Mouse (Mus musculus) limb, embryonic 10.5 days (tissue): Measurements from ENCODE around the gene Usp44. TPM values are rescaled to one million over a fixed set of nuclear protein-coding genes. Genes with fewer than 3 reads are reported as not detected.

Experiments used
- DNase-seq: peaks from one replicate; pipeline ENCODE4 v3.0.0-alpha.2; 2017; ENCODE audit warnings: low spot score
- H3K27ac ChIP-seq: fragments of 300-500 bp; sonication (generic); 2 replicates; pipeline ENCODE4 v1.5.1; 2016; ENCODE audit warnings: mild to moderate bottlenecking
- H3K27me3 ChIP-seq: fragments of 300-500 bp; sonication (generic); 2 replicates; pipeline ENCODE4 v1.6.1; 2016; ENCODE audit warnings: low read depth, mild to moderate bottlenecking; ENCODE audit not compliant: poor library complexity, severe bottlenecking
- H3K36me3 ChIP-seq: fragments of 300-500 bp; sonication (generic); 2 replicates; pipeline ENCODE4 v1.6.1; 2016; ENCODE audit warnings: mild to moderate bottlenecking, moderate library complexity
- H3K4me1 ChIP-seq: fragments of 300-500 bp; sonication (generic); 2 replicates; pipeline ENCODE4 v1.6.1; 2016
- H3K4me3 ChIP-seq: fragments of 300-500 bp; sonication (generic); 2 replicates; pipeline ENCODE4 v1.5.1; 2016; ENCODE audit warnings: mild to moderate bottlenecking, moderate library complexity
- H3K9me3 ChIP-seq: fragments of 300-500 bp; sonication (generic); replicated peaks from 2 replicates; pipeline ENCODE4 v1.6.1; 2016; ENCODE audit warnings: mild to moderate bottlenecking
- WGBS: fragments of 180-500 bp; shearing (Covaris S2); methylation state at CpG from one replicate; pipeline ENCODE4 v1.1.7; 2016; 5-methylcytosine and 5-hydroxymethylcytosine counted together
- polyA plus RNA-seq: library from polyadenylated mRNA; unstranded; fragments of >200 nt; fragmentation: Nextera tagmentation; extraction: Ambion mirVana; gene quantifications from 2 replicates; pipeline ENCODE4 v1.2.1, GENCODE M21; 2016

The Usp44 gene
- polyA plus RNA-seq, 1 experiment from 2014 or later: 1.0 TPM

GRCm38 (mm10) chr10:93876772-93877171 is 45.4 kb downstream of the Usp44 start:
- Histone ChIP-seq H3K27me3 (no peaks in the 10 kb centered on the region), H3K4me1 (no peaks in the 10 kb centered on the region), H3K36me3 (peaks cover 80% of the 10 kb centered on the region), H3K4me3 (no peak overlapping the region), H3K27ac (no peak overlapping the region), H3K9me3 (no peaks in the 10 kb centered on the region)
- WGBS: 83% methylated on average over 1 of the region's 1 CpGs
- no peak for DNase-seq

- peaks cover 71% of the 10 kb centered on the region for H3K36me3 ChIP-seq
- peaks cover 8% of the 10 kb centered on the region; the same call in 1 of the 2 replicates for H3K4me1 ChIP-seq
- no peak overlapping the region for H3K4me3 ChIP-seq
- WGBS: 90% methylated on average over 4 of the region's 4 CpGs
- H3K27me3 ChIP-seq: no peaks in the 10 kb centered on the region
- DNase-seq: no peak
- H3K9me3 ChIP-seq: no peaks in the 10 kb centered on the region
- no peak overlapping the region for H3K27ac ChIP-seq
These were observed 47.4 kb downstream of the Usp44 start for GRCm38 (mm10) chr10:93878732-93879131.

GRCm38 (mm10) chr10:93881918-93882317 is 50.6 kb downstream of the Usp44 start:
- no peak for DNase-seq
- no peak overlapping the region for H3K27ac ChIP-seq
- H3K9me3 ChIP-seq: no peaks in the 10 kb centered on the region
- peaks cover 75% of the 10 kb centered on the region for H3K36me3 ChIP-seq
- peaks cover 8% of the 10 kb centered on the region; the same call in 1 of the 2 replicates for H3K4me1 ChIP-seq
- H3K27me3 ChIP-seq: no peaks in the 10 kb centered on the region
- no peak overlapping the region for H3K4me3 ChIP-seq

- WGBS: 81% methylated on average over 8 of the region's 8 CpGs
- no peak overlapping the region for H3K27ac ChIP-seq
- no peaks in the 10 kb centered on the region for H3K27me3 ChIP-seq
- H3K9me3 ChIP-seq: no peaks in the 10 kb centered on the region
- H3K4me3 ChIP-seq: no peak overlapping the region
- no peak for DNase-seq
- peaks cover 78% of the 10 kb centered on the region for H3K36me3 ChIP-seq
- H3K4me1 ChIP-seq: peaks cover 8% of the 10 kb centered on the region; the same call in 1 of the 2 replicates
These were observed 51.5 kb downstream of the Usp44 start for GRCm38 (mm10) chr10:93882738-93883364.

DNA sequence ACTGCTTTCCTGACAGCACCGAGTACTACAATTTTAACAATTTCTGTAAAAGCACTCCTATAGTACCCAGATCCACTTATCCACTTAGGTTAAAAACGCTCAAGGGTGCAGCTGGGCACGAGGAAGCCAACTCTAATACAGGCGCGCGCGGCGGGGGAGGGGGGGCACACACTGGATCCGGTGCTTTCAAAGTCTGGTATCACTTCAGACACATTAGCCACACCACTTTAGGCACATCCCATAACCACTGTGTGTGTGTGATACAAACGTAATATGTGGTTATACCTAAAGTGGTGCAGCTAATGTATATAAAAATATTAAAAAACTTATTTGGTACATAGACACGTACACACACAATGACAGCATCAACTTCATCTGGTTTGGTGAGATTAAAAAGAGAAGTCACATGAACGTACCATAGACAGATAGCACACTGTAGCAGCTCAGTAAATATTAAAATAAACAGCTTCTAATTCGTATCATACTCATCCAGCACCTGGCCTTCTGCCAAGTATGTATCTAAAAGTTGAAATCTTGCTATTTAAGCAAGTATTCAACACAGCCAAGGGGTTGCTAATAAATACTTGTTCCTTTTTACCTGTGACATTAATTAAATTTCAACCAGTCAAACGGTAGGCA is 54.6 kb downstream of the Usp44 start:
- H3K9me3 ChIP-seq: no peaks in the 10 kb centered on the region
- H3K27ac ChIP-seq: no peak overlapping the region
- no peak for DNase-seq
- H3K27me3 ChIP-seq: no peaks in the 10 kb centered on the region
- H3K4me3 ChIP-seq: no peak overlapping the region
- WGBS: 96% methylated on average over 14 of the region's 14 CpGs
- H3K4me1 ChIP-seq: peaks cover 18% of the 10 kb centered on the region
- peaks cover 49% of the 10 kb centered on the region for H3K36me3 ChIP-seq

- no peaks in the 10 kb centered on the region for H3K27me3 ChIP-seq
- peak overlapping the region; percentile 85 for H3K4me3 ChIP-seq
- DNase-seq: no peak
- peaks cover 10% of the 10 kb centered on the region for H3K4me1 ChIP-seq
- H3K27ac ChIP-seq: peak overlapping the region; percentile 93
- no peaks in the 10 kb centered on the region for H3K9me3 ChIP-seq
- WGBS: 23% methylated on average over 10 of the region's 10 CpGs
- peaks cover 40% of the 10 kb centered on the region for H3K36me3 ChIP-seq
These were observed 57.2 kb downstream of the Usp44 start for GRCm38 (mm10) chr10:93888590-93888934.

DNA sequence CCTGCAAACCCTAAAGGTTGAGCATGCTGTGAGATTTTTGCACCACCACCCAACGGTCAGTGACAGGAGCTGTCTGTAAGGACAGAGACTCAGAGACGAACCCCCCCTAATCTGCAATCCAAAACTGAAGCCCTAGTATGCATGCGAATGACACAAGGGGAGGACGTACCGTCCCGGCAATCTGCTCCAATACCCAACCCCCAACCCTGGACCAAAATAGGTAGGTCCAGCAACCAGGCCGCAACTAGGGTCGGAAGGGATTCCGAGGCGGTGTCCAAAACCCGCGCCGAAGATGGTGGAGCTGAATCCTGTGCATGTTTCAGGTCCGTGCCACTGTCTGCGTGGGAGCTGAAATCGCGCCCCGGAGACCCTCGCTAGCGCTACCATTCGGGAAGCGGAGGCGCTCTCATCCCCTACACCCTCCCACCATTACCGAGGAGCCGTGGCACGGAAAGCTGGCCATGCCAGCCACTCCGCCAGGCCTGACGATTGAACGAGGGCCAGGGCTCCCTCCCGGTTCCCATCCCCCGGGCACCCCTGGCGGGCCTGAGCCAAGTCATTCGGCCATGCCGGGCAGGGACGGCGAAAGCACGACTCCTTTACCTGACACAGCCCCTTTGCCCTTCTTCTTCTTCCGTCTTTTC is 57.7 kb downstream of the Usp44 start:
- peak; percentile 74 for DNase-seq
- no peaks in the 10 kb centered on the region for H3K27me3 ChIP-seq
- H3K4me1 ChIP-seq: peaks cover 10% of the 10 kb centered on the region
- peak overlapping the region; percentile 93 for H3K27ac ChIP-seq
- peaks cover 35% of the 10 kb centered on the region for H3K36me3 ChIP-seq
- H3K4me3 ChIP-seq: peak overlapping the region; percentile 85
- H3K9me3 ChIP-seq: no peaks in the 10 kb centered on the region
- WGBS: under 1% methylated on average over 38 of the region's 38 CpGs

DNA sequence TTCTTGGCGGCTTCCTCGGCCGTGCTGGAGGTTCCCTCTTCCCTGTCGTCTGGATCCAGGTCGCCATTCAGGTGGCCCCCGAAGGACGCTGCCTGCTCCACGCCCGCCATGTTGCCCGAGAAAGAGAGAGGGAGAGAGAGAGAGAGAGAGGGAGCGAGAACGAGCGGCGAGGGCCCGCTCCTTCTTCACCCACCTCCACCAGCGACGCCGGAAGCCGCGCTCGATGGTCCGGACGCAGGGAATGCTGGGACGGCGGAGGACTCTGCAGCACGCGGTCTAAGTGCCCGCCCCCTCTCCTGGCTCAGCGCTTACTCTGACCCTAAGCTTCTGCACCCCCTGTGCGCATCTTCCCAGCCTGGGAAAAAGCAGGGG is 58.2 kb downstream of the Usp44 start:
- Histone ChIP-seq H3K27ac (peak overlapping the region; percentile 93), H3K4me3 (peak overlapping the region; percentile 85), H3K9me3 (no peaks in the 10 kb centered on the region), H3K36me3 (peaks cover 30% of the 10 kb centered on the region), H3K4me1 (peaks cover 10% of the 10 kb centered on the region), H3K27me3 (no peaks in the 10 kb centered on the region)
- DNase-seq: peak; percentile 91
- WGBS: under 1% methylated on average over 25 of the region's 30 CpGs

DNA sequence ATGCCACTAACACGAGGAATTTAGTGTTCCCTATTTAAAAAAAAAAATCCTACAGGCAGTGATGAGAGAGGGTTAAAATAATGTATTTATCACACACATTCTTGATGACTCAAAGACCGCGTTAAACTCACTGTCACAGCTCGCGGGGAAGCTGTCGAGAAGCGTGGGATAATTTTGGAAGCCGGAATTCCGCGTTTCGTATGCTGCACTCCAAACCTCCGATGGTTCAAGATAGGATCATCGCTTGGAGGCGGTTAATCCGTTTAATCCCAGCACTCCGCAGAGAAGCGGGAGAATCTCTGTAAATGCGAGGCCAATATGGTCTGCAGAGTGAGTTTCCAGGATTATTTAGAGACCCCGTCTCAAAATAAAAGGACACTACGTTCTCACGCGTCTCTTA is 58.6 kb downstream of the Usp44 start:
- 2% methylated on average over 22 of the region's 22 CpGs for WGBS
- no peak for DNase-seq
- Histone ChIP-seq H3K4me1 (peaks cover 10% of the 10 kb centered on the region), H3K4me3 (peak overlapping the region; percentile 85), H3K27me3 (no peaks in the 10 kb centered on the region), H3K27ac (peak overlapping the region; percentile 93), H3K9me3 (no peaks in the 10 kb centered on the region), H3K36me3 (peaks cover 26% of the 10 kb centered on the region)

- peak overlapping the region; percentile 93 for H3K27ac ChIP-seq
- peak overlapping the region; percentile 85; the same call in 1 of the 2 replicates for H3K4me3 ChIP-seq
- WGBS: 72% methylated on average over 4 of the region's 4 CpGs
These were observed 59.2 kb downstream of the Usp44 start for GRCm38 (mm10) chr10:93890565-93890964.

DNA sequence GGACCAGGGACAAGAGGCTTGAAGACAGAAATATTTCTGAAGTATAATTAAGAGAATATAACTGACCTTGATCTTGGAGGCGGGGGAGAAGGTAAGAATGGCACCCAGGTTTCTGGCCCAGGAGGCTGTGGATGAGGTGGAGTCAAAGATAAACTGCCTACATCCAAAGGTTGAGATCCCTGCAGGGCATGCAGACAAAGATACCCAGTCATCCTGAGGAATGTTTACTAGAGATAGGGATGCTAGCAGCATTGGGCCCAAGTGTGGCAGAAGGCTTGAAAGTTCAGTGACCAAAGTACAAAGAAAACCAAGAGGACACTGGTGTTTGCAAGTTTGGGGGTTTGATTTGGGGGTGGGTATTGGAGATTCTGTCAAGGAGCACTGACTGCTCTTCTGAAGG is 59.7 kb downstream of the Usp44 start:
- no peak overlapping the region for H3K4me3 ChIP-seq
- DNase-seq: no peak
- peaks cover 15% of the 10 kb centered on the region for H3K36me3 ChIP-seq
- peaks cover 10% of the 10 kb centered on the region for H3K4me1 ChIP-seq
- no peak overlapping the region for H3K27ac ChIP-seq
- 93% methylated on average over 1 of the region's 1 CpGs for WGBS
- no peaks in the 10 kb centered on the region for H3K27me3 ChIP-seq
- H3K9me3 ChIP-seq: no peaks in the 10 kb centered on the region

More at GRCm38 (mm10) chr10:93890565-93890964, 59.2 kb downstream of the Usp44 start:
- Histone ChIP-seq H3K27me3 (no peaks in the 10 kb centered on the region), H3K4me1 (peaks cover 10% of the 10 kb centered on the region), H3K9me3 (no peaks in the 10 kb centered on the region), H3K36me3 (peaks cover 20% of the 10 kb centered on the region)
- DNase-seq: no peak

GRCm38 (mm10) chr10:93892551-93892950 is 61.2 kb downstream of the Usp44 start:
- DNase-seq: no peak
- Histone ChIP-seq H3K9me3 (no peaks in the 10 kb centered on the region), H3K4me3 (no peak overlapping the region), H3K27me3 (no peaks in the 10 kb centered on the region), H3K36me3 (0 out of 2 replicates have a peak, but pooled peaks cover 4% of the 10 kb centered on the region), H3K4me1 (peaks cover 10% of the 10 kb centered on the region), H3K27ac (no peak overlapping the region)
- 87% methylated on average over 4 of the region's 4 CpGs for WGBS

DNA sequence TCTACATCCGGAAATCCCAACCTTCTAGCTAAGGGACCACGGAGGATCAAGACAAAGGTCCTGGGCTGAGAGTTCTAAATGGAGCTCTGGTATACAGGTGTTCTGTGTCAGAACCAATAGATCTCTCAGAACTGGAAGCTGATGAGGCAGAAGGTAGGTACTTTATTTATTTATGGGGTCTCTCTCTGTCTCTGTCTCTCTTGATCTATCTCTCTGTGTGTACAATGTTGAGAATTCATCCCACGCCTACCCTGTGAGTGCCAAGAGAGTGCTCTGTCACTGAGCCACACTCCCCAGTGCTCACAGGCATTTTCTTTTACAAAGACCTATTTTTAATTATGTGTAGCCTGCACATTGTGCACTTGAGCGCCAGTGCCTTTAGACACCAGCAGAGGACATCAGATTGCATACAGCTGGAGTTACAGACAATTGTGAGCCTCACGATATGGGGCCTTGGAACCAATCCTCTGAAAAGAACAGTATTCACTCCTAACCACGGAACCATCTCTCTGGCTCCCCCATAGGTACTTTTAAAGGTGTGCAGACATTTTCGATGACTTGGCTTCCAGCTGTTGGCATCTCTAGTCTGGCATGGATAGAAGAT is 65.8 kb downstream of the Usp44 start, which contains the start of gene Metap2:
Gene Metap2, minus strand, starts transcription at position 51 of the 604 bp plus-strand sequence.
- Histone ChIP-seq H3K27ac (no peak within 1 kb of the TSS), H3K9me3 (no peaks in the 10 kb centered on the region), H3K36me3 (no peaks in the 10 kb centered on the region), H3K4me1 (no peaks in the 10 kb centered on the region), H3K4me3 (no peak within 1 kb of the TSS), H3K27me3 (no peaks in the 10 kb centered on the region)
- DNase-seq: no peak
- WGBS: 78% methylated on average over 7 of the region's 7 CpGs
